Mouse (Mus musculus): ENCODE data around the gene Pde4b. TPM values are rescaled to one million over a fixed set of nuclear protein-coding genes. Genes with fewer than 3 reads are reported as not detected.

The Pde4b gene
- polyA plus RNA-seq, 1 experiment = not detected

DNA sequence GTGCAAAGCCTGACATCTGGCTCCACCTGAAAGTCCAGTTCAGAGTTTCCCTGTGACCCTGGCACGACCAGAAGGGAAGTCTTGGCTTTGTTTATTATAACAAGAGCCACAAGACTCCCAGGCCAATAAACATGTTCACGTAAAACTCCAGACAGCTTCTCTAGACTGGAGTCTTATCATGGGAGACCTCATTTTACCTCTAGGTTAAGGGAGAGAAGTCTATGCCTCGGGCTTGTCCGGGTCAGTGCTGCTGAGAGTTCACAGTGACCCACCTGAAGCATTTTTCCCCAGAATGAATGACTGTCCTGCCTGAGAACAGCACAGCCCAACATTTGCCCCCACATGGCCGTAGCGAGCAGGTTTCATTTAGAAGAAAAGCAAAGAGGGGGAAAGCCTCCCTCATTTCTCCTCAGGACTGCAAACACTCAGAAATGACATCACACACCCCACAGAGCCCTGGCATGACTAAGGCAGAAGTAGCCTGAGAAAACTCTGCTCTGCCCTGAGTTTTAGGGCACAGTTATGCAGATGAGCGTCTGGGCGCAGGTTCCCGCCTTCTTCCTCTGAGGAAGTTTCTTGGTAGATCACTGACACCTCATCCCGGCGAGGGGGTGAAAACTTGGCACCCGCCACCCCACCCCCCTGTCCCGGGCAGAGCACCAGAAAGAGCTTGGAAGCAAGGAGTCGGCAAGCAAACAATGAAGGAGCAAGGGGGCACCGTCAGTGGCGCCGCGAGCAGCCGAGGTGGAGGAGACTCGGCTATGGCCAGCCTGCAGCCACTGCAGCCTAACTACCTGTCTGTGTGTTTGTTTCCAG is 482.8 kb downstream of the Pde4b start:
- TF ChIP-seq GATA1 (IDR thresholded peaks at IDR 0.05; ENCODE audit: low read length) = no peak

DNA sequence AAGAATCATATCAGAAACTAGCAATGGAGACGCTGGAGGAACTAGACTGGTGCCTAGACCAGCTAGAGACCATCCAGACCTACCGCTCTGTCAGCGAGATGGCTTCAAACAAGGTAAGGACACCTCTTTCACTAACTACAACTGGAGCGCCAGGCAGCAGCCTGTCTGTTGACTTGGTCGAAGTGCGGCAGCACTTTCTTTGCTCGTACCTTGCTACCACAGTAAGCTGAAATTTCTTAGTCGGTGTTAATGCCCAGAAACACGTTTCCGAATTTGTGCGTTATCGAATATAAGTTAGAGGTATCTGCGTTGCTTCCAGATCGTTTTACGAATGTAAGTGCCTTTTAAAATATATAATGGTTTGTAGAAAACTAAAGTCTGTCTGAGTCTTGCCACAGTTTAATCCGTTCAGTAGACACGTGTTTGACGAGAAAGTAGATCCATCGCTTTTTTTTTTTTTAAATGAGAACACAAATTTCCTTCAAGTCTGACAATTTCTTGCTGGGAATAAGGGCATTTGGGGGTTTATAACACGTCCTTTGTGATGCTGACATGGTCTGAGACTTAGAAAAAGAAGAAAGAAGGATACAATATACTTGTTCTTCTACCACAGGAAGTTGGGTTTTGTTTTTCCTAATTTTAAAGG is 483.5 kb downstream of the Pde4b start:
- no peak for TF ChIP-seq GATA1 (IDR thresholded peaks at IDR 0.05; ENCODE audit: low read length)

DNA sequence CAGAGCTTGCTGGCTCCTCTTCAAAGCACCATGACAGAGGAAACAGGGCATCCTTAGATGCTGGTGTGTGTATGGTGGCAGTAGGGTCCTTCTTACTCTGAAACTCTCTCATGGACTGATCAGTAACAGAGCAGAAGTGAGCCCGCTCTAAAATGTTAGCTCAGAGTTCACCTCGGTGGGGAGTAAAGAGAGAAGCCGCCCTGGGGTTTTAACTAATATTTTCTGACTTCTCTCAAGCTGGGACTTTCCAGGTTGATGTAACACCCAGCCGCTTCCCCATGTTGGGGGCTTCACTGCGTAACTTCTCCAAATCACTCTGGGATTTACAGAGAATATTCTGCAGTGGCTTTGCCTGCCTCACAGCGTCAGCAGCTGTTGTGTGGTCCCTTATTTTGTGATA is 484.7 kb downstream of the Pde4b start:
- TF ChIP-seq GATA1 (IDR thresholded peaks at IDR 0.05; ENCODE audit: low read length) = no peak

DNA sequence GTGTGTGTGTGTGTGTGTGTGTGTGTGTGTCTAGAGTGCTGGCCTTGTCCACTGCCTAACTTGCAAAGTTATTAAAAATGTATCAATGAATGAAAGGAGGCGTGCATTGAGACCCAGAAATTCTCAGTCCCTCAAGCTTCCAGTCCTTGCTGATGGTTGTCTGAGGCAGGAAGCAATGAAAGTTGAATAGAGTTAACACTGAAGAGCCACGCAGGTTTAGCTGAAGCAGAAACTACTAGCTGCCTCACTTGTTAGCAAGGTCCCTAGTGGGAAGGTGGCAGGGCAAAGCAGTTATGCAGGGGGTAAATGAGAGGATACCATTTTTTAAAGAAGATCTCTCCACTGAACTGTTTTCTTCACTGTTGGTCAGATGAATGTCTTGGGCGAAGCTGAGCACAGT is 485.2 kb downstream of the Pde4b start:
- no peak for TF ChIP-seq GATA1 (IDR thresholded peaks at IDR 0.05; ENCODE audit: low read length)

DNA sequence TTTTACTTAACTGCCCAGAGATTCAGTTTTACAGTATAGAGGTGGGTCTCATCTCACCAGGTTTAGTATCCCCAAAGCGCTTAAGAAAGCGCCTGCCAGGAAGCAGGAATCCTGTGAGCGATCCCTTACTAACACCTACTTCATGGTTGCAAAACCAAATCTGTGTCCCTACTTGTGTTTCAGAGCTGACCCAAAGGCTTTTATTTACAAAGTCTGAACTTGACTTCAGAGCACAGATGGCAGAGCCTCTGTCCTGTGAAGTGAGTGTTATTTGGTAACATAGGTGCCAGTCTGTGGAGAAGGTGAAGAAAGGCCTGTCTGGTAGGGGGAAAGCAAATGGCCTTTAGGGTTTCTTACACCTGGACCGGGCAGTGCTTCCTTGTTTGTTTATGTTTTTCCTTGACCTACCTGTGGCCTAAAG is 486.0 kb downstream of the Pde4b start:
- no peak for TF ChIP-seq GATA1 (IDR thresholded peaks at IDR 0.05; ENCODE audit: low read length)

DNA sequence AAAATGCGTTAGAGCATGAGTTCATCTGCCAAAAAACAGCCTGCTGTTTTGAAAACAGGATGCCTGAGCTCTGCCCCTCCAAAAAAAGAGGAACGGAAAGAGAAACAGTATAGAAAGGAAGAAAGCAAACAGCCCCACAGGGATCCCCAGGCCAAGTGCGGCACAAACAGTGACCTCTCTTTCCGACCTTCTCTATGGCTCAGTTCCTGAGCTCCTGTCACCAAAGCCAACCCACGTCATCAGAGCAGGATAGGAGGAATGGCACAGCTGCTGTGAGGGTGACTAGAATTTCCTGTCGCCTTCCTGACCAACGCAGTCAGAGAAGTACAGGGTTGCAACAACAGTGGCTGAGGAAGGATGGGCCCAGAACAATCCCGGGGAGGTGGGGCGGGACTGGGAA is 486.9 kb downstream of the Pde4b start:
- TF ChIP-seq GATA1 (IDR thresholded peaks at IDR 0.05; ENCODE audit: low read length) = no peak

DNA sequence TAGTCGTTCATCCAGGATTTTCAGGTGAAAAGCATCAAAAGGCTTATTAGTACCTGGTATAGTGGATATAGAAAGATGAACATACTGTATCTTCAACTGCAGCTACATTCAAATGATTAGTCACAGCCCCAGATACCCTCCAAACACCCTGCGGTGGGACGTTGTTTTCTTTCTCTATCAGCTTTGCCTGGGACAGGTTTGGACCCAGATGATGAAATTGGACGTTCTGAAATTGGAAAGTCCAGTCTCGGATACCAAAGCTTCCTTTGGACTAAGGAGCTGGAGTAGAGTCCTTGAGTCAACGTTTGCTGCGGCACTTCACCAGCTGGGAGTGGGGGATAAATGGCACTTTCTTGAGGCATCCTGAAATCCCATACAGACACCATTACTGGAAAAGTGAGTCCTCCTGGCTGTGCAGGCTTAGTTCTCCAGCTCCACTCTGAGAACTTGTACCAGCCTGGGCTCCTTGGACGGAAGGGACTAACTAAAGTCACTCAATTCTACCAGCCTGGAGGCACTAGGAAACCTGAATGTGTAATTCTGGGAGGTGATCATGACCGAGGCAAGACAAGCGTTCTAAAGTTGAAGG is 487.4 kb downstream of the Pde4b start:
- no peak for TF ChIP-seq GATA1 (IDR thresholded peaks at IDR 0.05; ENCODE audit: low read length)

DNA sequence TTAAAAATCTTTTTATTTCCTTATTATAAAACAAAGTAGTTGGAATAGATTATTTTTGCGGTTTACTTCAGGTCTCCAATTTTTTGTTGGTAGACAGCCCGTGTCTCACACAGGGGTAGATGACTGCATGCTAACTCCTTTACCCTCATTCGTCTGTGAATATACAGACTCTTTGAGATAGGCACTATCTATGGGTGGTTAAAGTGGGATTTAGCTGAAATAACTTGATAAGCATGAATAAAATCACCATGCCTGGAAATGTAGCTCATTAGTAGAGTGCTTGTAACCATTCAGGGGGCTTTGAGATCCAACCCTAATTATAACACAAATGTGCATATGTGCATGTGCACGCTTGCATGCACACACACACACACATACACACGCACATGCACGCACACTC is 488.8 kb downstream of the Pde4b start:
- no peak for TF ChIP-seq GATA1 (IDR thresholded peaks at IDR 0.05; ENCODE audit: low read length)

DNA sequence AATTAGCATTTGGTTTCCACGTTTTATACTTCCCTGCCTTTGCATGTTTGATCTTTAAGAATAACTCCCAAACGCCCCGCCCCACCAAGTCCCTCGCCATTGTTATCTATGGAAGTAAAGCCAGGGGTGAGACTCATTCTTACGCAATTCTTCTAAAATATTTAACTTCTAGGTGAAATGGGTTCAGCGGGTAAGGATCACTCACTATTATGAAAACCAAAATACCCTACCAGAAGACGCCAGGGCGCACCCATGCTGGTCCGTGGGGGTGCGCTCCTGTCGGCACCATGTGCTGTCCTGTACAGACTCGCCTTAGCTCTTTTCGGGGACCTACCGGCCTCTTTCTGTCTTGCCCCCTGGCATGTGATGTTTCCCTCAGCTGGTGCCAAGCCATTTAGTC is 490.3 kb downstream of the Pde4b start:
- TF ChIP-seq GATA1 (IDR thresholded peaks at IDR 0.05; ENCODE audit: low read length) = no peak

DNA sequence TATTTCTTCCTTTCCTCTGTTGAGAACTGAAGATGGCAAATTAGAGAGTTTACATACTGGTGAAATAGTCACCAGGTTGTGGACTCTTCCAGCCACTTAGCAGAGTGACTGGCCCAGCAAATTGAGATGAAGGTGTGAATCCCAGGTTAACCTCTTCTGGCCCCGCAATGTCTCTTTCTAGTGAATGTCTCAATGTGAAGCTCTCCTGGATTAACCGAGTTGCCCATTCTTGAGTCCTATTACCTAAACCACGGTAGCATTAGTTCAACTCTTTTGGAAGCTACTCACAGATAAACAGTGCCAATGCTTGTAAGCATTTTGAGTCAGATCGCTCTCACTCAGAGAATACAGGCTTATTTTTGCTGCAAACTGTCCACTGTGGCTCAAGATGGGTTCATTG is 491.7 kb downstream of the Pde4b start:
- TF ChIP-seq GATA1 (IDR thresholded peaks at IDR 0.05; ENCODE audit: low read length) = no peak

DNA sequence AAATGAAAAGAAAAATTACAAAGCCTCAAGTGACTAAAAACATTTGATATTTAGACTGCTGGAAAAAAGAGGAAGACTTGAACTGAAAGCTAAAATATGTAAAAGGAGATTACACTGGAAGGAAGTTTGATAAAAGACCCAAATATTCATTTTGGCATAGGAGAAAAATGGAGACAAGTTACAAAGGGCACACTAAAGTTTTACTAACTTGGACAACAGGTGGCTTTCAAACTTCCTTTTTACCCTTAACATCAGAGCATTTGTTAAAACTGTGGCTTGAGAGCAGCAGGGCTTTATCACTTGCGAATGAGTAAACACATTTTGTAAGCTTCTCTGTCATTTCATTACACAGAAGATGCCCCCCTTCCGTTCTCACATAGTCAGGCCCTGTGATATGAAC is 492.4 kb downstream of the Pde4b start:
- no peak for TF ChIP-seq GATA1 (IDR thresholded peaks at IDR 0.05; ENCODE audit: low read length)

DNA sequence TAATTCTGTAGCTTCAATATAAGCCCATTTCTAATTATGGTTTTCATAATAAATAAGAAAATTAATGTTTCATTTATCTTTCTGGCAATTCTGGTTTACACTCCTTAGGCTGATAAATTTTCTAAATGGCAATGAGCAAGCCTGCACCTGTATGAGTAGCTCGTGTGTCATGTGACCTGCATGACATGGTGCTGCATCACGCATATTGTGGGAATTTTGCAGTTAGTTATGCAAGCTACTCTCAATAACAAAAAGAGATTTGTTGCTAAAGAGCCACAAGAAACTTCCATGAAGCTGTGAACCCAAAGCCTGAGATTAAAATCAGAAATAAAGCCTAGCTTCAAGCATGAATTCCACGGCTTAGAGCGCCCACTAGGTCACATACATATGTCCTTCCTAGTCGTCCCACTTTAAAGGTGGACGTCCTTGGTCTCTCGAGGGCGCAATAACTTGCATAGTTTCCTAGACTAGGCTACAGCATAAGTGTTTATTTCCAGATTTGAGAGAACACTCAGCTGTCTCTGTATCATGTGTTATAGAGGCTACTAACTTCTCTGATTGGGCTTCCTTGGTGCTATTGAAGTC is 494.9 kb downstream of the Pde4b start:
- TF ChIP-seq GATA1 (IDR thresholded peaks at IDR 0.05; ENCODE audit: low read length) = no peak

DNA sequence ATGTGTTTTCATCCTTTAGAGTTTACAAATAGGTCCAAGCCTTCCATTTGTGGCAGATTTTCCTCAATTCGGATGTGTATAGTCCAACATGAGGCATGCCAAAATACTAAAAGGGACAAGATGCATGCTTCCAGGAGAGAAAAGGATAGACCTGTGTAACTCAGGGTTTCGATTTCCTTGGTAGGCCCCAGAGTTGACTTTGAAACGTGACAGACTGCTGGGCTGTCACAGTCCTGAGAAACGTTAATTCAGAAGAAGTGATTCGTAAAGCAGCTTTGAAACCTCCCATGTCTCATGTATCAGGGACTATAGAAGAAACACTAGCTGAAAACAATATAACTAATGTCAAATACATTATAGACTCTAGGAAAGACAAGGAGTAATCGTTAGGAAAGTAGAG is 495.6 kb downstream of the Pde4b start:
- no peak for TF ChIP-seq GATA1 (IDR thresholded peaks at IDR 0.05; ENCODE audit: low read length)

DNA sequence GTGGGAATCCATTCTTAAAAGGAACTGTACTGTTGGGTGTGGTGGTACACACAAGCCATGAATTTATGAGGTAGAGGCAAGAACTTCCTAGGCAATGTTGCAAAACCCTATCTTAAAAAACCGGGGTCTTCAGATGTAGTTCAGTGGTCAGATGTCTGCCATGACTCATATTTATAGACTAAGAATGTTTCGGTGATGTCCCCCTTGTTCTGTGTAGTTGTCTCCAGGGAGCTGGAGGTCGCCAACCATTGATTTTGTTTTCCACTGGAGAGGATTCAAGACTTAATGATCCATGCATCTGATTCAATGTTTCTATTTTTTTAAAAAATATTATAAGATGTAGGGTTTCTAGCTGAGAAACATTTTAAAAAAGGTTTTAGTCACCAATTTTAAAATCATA is 496.1 kb downstream of the Pde4b start:
- TF ChIP-seq GATA1 (IDR thresholded peaks at IDR 0.05; ENCODE audit: low read length) = no peak

DNA sequence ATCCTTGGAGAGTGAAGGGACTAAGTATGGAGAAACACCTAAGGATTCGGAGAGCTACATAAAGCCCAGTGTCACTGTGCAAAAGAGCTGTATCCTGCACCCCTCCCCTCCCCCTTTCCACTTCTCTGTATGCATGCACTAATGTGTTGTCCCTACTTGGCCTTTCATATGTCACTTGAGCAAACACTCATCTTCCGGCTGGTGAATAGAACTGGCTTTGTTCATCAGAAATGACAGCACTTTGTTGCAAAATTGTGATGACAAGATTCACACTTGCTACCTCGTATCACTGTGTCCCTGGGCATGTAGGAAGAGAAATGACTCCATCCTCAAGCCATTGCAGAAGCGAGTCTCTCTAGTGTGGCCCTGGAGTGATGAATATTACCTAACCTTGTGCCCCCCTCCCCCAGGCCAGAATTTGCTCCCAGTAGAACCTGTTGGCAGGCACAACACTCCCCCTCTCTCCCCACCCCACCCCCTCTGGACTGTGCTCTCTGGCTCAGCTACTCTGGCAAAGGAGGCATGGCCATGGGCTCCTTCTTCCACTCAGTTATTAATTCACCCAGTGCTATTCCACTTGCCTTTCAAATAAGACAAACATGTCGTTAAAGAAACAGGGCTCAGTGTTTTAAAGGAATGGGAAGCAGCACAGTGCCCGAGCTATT is 497.4 kb downstream of the Pde4b start:
- TF ChIP-seq GATA1 (IDR thresholded peaks at IDR 0.05; ENCODE audit: low read length) = no peak

DNA sequence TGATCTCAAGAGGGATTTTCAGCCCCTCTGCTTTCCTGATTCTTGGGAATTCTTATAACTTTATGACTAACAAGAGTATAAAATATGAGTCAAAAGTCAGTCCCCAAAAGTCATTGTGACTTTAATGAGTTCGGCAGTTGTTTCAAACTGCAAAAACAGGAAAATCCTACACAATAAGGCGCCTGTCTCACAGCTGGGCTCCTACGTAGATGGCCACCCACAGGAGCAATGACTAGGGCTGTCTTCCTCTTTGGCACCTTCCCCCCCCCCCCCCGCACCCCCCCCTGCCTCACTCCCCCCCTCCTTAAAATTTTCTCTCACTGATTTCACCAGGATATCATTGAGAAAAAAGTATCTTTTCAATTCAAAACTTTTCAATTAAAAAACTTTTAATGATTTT is 498.2 kb downstream of the Pde4b start:
- no peak for TF ChIP-seq GATA1 (IDR thresholded peaks at IDR 0.05; ENCODE audit: low read length)
